Mouse (Mus musculus): ENCODE measurements around the gene Cyb5b.

Gene Cyb5b

DNA sequence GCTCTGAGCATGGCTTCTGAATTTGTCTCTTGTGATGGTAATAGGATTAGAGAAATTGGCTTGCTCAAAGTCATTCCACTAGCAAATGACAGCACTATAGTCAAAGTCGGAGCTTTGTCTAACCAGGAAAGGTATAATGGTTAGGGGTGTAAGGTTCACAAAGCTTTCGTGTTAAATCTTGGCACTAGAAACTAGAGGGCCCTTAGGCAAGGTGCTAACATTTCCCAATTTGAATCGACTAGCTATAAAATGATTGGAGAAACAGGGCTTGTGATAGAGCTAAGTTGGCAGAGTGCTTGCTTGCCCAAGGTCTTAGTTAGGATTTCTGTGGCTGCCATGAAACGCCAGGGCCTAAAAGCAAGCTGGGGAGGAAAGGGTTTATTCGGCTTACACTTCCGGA, 20.4 kb upstream of the Cyb5b start:
- no peak for DNase-seq (ENCODE audit: low spot score in 2 of 2)

DNA sequence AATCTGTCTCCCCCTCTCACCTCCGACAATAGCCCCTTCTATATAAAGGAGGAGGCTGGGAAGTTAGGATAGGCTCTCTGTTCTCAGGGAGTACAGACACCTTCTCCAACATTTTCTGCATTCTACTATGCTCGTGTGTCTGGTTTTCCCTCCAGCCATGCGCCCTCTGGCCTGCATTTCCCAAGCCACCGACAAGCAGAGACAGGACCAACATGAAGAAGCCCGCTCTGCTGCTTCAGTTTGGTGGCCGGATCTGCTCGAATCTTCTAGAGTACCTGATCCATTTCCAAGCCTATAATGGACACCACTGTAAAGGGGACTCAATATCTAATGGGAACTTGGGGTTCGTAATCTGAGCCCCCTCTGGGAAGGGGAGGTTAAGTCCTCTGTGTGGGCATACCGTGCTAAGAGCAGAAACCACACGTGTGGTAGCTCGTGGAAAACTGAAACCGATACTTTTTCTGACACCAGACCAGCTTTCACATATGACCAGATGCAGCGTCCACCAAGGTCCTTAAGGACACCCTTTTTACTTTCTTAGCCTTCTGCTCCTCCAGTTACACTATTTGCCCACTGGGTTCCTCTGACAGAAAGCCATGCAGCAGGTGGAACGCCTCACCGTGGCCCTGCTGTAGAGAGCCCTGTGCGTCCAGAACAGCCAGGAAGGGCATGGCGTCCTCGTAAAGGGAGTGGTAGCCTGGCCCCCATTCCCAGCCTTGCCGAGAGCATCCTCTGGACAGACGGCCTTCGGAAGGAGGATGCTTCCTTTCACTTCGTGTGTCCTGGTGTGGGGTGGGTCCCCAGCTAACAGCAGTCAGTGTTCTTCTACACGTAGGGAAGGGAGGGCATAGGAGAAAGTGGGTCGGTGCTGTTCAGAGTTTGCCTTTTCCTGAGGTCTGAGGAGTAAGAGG, 17.6 kb upstream of the Cyb5b start:
- DNase-seq (ENCODE audit: low spot score in 2 of 2) = no peak

DNA sequence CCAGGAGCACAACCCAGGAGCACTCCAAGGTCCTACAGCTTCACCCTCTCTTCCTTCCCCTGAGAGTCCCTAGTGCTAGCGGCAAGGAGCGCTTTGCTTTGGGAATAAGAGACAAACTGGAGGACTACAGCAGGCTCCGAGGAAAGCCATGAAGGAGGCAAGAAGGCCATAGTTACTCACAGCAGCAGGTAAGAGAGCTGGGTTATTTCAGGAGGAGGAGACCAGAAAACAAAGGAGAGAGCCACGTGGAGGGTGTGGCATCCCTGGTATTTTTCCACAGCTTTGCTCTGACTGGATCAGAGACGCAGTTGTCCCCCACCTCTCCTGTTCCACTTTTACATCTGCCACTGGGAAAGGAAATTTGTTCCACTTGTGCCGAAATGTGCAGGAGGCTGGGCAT, 16.6 kb upstream of the Cyb5b start:
- DNase-seq (ENCODE audit: low spot score in 2 of 2) = no peak

DNA sequence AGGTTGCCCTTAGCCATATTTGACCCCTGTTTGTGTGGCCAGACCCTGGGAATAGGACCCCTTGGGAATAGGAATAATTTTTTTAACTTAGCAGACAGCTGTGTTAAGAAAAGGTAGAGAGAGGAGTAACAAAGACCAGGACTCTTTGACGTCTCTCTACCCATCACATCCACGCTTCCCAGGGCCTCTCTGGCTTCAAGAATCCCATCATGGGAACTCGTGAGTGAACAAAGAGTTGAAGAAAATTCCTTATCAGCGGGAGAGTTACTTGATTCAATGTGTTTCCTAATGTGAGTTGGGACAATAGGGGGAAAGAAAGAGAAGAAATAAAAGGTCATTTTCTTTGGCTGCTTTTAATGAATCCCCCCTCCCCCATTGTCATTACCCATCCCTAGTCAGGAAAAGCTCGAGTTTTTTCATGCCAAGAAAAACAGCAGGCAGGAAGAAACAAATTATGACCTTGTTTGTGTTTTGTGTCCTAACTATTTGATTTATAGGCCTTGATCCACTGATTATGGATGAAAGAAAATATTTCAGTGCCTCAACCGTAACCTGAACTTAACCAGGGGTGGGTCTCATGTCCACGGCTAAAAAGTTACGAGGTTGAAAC, 14.3 kb upstream of the Cyb5b start:
- no peak for DNase-seq (ENCODE audit: low spot score in 2 of 2)

DNA sequence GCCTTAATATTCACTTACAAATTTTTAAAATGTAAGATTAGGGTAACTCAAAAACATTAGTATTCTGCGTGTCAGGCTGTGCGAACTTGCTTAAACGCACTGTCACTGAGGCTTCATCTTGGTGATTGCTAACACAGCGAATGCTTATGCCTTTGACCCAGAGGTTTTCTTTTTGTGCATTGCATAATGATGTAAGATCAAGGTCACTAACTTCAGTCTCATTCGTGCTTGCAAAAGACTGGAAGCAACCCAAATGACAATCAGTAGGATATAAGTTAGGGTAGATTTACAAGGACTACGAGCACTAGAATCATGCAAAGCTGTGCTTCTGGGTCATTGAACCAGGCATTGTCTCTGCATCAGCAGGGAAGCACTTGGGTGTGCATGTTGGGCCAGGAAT, 12.8 kb upstream of the Cyb5b start:
- DNase-seq (ENCODE audit: low spot score in 2 of 2) = no peak

DNA sequence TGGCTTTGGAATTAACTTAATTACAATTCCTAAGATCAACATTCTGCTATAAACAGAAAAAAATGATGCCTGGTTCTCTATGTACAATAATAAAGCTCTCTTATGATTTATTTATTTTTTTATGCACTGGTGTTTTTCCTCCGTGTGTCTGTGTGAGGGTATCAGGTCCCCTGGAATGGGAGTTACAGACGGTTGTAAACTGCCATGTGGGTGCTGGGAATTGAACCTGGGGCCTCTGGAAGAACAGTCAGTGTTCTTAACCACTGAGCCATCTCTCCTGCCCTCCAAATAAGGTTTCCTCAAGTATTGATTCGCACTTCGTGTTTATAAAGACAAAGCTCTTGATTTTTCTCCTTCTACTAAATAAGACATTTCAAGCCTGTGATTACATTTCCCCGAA, 12.1 kb upstream of the Cyb5b start:
- no peak for DNase-seq (ENCODE audit: low spot score in 2 of 2)

DNA sequence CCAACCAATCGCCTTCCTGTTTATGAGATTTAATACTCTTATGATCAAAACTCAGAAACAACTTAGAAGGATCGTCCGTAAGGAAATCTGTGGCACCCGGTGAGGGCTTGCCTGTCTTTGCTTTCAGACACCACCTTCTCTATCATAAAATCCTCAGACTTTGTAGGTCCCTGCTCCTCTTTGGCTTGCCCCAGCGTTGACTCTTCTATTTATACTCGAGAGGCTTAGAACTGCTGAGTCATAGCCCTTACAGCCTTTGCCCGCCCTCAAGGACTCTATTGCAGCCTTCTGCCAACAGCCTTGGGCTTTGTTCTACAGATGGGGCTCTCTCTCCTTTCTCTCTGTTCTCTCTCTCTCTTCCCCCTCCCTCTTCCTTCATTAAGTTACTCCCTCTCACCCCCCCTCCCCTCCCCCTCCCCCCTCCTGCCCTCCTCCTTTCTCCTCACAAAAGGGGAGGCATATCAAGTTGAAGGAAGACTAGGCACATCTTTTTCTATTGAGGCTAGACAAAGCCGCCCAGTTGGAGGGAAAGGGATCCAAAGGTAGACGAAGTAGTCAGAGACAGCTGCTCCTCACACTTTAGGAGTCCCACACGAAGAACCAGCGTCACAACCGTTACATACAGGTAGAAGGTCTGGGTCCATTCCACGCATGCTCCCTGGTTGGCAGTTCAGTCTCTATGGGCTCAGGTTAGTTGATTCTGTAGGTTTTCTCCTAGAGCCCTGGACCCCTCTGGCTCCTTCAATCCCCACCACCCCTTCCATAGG, 10.6 kb upstream of the Cyb5b start:
- DNase-seq (ENCODE audit: low spot score in 2 of 2) = no peak

DNA sequence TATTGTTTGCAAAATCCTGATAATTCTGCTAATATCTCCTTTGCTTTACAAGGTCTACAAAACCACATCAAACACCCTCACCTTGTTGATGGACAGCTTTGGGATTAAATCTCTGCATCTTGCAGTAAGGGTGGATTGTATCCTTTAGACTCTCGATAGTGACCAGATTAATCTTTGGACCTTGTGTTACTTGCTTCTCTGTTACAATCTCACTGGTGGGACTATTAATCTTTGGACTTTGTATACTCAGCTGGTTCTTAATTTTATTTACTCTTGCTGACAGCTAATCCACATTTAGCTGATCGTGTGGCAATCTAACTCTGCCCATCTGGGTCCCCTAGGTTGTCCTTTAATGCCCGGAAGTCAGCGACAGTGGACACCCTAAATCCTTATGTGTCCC, 7.9 kb upstream of the Cyb5b start:
- DNase-seq (ENCODE audit: low spot score in 2 of 2) = no peak

DNA sequence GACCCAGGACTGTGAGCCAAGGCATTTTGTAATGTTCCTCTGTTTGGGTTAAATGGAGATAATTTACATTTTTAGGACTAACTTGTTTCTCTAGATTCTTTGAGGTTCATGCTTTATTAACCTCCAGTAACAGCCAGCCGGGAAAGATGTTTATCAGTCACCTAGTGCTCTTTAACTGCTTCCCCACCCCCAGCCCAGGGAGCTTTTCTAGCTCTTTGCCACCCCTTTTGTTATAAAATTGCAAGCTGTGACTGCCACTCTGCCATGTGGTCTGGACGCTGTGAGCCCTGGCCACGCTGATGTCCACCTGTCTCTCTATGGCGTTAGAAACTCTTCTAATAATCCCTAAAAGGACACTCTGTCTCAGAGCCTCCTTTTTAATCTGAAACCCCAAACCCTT, 6.9 kb upstream of the Cyb5b start:
- DNase-seq (ENCODE audit: low spot score in 2 of 2) = no peak

DNA sequence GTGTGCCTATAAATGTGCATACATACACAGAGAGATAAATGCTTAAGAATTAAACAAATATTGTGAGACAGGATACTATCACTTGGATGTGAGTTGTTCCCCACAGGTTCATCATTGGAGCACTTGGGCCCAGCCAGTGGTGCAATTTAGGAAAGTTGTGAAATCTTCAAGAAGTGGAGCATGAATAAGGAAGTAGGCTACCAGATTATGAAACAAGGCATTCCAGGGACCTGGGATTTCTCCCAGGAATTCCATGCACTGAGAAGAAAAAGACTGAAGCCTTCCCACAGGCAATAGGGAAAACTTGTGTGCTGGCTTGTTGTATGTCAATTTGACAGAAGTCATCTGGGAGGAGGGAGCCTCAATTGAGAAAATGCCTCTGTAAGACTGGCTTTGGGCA, 4.3 kb upstream of the Cyb5b start:
- no peak for DNase-seq (ENCODE audit: low spot score in 2 of 2)

DNA sequence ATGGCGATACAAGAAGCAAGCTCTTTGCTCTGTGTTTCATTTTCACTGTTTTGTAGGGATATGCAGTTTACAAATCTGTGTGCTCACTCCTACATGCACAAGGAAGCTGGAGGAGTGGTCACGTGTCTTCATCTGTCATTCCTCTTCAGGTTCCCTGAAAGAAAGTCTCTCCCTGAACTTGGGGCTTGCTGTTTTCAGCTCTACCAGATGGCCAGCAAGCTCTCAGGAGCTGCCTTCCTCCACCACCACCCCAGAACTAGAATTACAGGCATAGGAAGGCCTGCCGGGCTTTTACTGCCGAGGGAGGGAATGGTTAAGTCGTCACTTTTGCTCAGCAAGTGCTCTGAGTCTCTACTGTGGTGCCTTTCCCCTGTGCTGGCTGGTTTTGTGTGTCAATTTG, 1.6 kb upstream of the Cyb5b start:
- no peak for DNase-seq (ENCODE audit: low spot score in 2 of 2)

DNA sequence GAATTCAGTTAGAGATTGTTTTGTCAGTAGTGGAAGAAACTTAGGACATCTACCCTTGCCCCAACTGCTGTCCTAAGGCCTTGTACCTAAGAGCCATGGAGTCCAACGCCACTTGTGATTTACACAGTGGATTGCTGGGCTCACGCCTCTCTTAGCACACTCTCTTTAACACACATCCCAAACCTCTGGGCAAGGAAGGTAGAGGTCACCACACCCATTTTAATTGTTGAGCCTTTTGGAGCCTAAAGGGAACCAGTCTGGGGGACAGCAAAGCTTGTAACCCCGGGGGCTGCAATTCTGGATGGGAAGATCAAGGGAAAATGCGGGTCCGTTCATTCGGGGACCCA, 410 bp upstream of the Cyb5b start:
- DNase-seq (ENCODE audit: low spot score in 2 of 2) = no peak

DNA sequence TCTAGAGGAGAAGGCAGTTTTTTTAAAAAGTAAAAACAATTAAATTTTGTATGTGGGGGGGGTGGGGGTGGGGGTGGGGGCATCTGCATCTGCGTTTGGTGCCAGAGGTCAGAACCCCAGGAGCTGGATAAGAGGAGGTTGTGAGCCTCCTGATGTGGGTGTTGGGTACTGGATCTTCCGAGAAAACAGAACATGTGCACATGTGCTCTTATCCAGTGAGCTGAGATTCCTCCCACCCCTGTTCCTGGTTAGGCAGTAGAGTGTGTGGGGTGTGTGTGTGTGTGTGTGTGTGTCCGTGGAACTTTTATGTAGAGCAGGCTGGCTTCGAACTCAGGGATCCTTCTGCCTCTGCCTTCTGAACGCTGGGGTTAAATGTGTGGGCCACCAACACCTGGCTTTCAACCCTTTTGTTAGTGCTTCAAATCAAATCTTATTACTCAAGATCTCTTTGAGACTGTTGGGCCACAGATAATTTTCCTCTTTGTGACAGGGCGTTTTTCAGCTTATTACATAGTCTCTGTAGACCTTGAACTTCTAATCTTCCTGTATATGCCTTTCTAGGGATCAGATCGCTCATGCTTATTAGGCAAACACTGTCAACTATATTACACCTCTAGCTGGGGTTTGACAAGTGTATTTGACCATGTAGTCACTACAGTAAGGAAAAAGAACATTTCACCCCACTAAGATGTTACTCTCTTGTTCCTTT, 926 bp downstream of the Cyb5b start:
- no peak for DNase-seq (ENCODE audit: low spot score in 2 of 2)

DNA sequence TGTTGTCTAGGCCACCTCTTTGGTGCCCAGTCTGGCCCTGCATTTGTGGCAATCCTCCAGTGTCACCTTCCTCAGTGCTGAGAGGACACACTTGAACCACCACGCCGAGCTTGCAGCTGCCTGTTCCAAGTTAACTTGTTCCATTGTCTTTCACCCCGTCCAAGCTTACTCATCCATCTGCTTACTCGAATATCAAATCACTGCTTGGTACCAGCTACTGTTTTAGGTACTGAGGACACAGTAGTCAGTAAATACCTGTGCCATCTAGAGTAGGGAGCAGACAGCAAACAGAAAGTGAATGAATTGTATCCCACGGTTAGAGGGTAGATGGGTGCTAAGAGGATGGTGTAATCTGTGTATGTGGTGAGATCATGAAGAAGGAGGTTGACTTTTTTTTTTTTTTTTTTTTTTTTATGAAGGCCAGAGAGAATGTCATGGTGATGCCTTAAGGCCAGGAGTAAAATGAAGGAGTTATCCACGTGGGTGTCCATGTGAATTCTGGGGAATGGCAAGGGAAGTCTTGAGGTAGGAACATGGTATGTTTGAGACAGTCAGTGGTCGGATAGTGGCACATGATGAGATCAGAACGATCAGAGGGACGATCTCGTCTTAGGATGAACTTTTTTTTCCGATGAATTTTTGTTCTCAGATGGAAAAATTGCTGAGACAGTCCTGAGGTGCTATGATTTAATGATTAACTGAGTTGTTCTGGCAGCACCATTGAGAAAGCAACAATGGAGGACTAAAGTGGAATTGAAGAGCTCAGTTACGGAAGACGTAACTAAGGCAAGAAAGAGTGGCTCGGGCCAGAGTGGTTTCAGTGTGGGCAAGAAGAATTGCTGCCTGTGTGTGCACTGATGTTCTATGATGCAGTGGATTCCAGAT, 3.1 kb downstream of the Cyb5b start:
- no peak for DNase-seq (ENCODE audit: low spot score in 2 of 2)

DNA sequence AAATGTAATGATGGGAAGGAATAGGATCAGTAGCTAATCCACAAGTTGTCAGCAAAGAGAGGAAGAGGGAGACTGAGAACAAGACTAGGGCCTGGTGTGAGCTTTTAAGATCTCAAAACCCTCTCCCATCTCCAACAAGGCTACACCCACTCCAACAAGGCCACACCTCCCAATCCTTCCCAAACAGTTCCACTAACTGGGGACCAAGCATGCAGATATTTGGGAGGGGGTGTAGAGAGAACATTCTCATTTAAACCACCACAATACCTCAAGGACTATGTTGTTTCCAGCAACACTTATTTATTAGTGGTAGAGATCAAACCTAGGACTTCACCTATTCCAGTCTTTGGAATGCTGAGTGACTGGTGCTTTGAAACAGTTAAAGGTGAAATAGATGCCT, 6.4 kb downstream of the Cyb5b start:
- DNase-seq (ENCODE audit: low spot score in 2 of 2) = no peak

DNA sequence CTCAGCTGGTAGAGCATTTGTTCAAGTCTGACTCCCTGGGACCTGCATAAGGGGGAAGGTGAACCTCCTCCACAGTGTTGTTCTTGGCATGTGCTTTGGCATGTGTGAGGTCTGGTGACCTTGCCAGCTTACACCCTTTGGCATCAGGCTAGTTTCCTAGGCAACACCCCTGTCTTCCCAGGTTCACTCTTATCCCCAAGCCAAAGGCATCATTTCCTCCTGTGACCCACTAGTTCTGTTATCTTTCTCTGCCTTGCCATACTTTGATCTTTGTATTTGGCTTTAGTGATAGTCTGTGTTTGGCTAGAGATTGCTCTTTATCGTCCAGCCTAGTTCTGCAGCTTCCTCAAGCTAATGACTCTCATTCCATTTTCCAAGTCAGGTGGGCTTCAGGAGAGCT, 7.4 kb downstream of the Cyb5b start:
- DNase-seq (ENCODE audit: low spot score in 2 of 2) = no peak

DNA sequence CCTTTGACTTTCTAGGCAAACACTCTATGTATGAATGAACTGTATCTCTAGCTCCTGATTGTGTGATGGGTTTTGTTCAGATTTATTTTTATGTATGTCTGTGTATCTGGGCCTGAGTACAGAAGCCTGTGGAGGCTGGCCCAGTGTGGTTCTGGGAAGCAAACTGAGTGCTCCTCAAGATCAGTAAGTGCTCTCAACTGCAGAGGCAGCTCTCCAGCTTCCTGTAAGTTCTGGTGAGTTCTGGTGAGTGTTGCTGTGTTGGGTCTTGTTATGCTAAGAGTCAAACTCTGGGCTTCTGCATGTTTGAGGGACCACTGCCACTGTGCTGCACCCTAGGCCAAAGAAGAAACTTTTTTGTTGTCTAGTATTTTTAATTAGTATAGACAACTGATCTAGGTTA, 8.4 kb downstream of the Cyb5b start:
- DNase-seq (ENCODE audit: low spot score in 2 of 2) = no peak

DNA sequence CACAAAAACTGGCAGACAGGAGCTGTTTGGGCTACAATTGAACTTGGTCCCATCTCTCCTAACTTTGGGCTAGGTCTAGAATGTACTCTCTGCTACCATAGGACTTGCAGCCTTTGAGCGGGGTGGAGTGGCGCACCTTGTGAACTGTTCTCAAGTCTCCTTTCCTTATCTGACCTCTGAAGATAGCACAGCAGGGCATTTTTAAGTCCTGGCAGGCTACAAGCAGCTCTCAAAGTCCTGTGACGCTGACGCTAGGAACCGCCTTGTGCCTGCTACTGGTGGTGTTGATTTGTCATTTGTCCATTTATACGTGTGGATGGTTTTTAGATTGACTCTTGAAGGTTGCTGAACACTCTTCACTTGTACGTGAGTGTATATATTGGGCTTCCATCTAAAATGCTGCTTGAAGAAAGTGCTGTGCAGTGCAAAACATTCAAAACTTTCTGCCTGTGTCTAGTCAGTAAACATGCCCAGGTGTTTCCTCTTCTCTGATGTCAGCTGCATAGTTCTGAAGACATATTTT, 13.9 kb downstream of the Cyb5b start:
- no peak for DNase-seq (ENCODE audit: low spot score in 2 of 2)

DNA sequence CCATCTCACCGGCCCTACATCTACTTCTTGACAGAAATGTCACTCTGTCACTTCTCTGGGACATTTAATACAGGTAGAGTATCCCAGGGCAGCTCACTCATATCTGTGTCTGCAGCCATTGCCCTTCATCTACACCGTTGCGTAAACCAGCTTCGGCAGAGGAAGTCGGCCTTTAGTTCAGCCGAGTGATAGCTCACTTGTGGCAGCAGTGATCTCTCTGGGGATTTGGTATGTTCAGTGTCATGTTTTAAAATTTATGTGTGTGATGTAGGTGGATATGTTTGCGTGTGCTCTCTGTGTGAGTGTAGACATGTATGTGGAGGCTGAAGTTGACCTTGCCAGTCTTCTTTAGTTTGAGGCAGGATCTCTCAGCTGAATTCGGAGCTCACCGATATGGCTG, 15.3 kb downstream of the Cyb5b start:
- DNase-seq (ENCODE audit: low spot score in 2 of 2) = no peak

DNA sequence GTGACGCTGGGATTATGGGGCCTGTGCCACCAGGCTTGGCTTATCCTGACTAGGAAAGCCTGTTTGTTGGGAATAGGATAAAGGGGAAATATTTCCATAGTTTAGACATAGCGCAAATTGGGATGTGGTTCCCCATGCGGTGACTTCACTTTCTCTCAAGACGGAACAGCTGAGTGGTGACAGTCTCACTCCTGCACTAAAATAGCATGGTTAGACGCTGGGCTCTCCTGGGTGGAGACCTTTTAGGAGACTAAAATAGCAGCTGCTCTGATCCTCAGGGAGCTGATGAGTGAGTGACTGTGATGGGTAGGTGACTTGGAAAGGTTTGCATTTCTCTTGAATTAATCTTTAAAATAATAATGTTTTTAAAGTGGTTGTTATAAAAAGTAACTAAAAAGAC, 17.4 kb downstream of the Cyb5b start:
- DNase-seq (ENCODE audit: low spot score in 2 of 2) = no peak

DNA sequence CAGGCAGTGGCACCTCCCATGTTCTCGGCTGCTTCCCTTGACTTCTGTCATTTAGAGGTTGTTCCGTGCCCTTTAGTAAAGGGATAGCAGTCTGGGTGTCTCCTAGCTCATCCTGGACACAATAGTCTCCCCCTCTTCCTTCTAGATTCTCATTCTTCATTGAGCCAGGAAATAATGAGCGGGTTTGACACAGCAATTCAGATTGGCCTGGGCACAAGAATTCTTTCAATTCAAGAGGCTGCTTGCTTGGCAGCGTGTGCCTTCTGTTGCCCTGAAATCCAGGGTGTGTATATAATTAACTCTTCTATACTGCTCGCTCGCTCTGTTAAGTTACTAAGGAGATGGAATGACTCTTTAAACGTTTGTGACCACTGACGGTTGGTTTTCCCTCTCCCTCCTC, 21.7 kb downstream of the Cyb5b start:
- DNase-seq (ENCODE audit: low spot score in 2 of 2) = no peak

All from frontal cortex, postnatal 10 days (tissue).